Mouse (Mus musculus): ENCODE data around the gene Sprn. TPM values are rescaled to one million over a fixed set of nuclear protein-coding genes. Genes with fewer than 3 reads are reported as not detected.

The Sprn gene
- polyA plus RNA-seq (2015; fragmentation: Nextera tagmentation; extraction: Ambion mirVana): 26.7 and 29.2 TPM in 2 replicates

DNA sequence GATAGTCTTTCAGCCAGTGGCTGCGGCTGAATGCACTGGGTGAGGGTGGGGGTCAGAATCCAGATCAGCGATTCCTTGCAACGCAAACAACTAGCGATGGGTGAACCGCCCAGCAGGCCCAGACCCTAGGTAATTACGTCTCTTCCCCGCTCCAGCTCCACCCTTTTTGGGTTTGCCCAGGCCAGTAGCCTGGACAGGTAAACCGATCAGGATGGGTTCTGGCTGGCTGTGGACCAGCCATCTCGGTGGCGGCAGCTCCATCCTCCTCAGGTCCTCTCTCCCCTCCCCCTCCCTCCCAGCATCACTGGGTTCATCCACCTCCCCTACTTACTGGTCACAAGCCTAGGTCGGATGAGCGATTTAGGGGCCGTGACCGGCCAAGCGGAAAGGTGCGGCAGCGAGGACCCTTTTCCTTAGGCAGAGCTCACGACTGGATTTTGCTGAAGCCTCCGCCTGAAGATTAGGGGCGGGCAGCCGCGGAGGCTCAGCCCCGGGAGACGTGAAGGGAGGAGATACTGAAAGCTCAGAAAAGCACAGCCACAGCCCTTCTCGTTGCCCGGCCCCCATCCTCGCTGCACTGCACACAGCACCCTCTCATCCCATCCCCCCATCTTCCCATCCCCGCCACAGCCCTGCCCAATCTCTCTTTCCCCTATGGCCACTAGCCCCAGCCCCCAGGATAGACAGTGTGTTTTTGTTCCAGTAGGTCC lies at the start of gene Sprn:
Sprn (minus strand) TSS at position 660 of the 710 bp plus-strand sequence.
- Histone ChIP-seq H3K4me2 (ENCODE audit: low read length) (peak within 1 kb of the TSS; percentile 95), H3K4me3 (ENCODE audit: low read depth, low read length) (peak within 1 kb of the TSS; percentile 51), H3K4me1 (ENCODE audit: control insufficient read depth, insufficient read depth, low read length) (peaks cover 20% of the 10 kb centered on the region), H3K27ac (ENCODE audit: low read length) (peak within 1 kb of the TSS; percentile 87), H3K9me3 (replicated peaks; ENCODE audit: control insufficient read depth, low read length, poor library complexity, severe bottlenecking) (no peaks in the 10 kb centered on the region), H3K36me3 (ENCODE audit: control insufficient read depth, insufficient read depth, low read length) (no peaks in the 10 kb centered on the region; the same call in 1 of the 2 replicates), H3K9ac (ENCODE audit: low read depth, low read length) (peak within 1 kb of the TSS; percentile 78), H3K27me3 (ENCODE audit: control insufficient read depth, insufficient read depth, low read depth, low read length) (no peaks in the 10 kb centered on the region)
- WGBS: 1% methylated on average over 27 of the region's 28 CpGs
- peak; percentile 90 for ATAC-seq

DNA sequence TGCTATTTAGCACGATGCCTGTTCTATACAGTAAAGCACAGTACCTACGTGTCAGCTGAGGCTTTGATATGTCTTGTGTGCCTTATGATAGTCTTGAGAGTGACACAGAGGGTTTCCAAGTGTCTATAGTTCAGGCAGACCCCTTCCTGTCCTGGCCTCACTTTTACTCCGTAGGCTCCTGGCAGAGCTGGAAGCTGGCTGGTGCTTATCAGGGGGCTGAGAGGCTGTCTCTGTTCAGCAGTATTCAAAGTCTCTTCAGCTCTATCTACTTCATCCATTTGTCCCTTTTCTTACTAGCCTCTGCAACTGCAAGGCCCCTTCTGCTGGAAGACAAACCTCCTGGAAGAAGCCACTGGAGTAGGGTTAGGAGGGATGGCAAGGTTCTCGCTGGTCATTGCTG lies 46.4 kb upstream of the Sprn start:
- no peaks in the 10 kb centered on the region for H3K27me3 ChIP-seq (ENCODE audit: control insufficient read depth, insufficient read depth, low read depth, low read length)
- H3K9ac ChIP-seq (ENCODE audit: low read depth, low read length): no peak overlapping the region
- ATAC-seq: no peak
- WGBS: 90% methylated on average over 4 of the region's 4 CpGs
- H3K4me3 ChIP-seq (ENCODE audit: low read depth, low read length): no peak overlapping the region
- H3K27ac ChIP-seq (ENCODE audit: low read length): no peak overlapping the region
- no peaks in the 10 kb centered on the region for H3K4me1 ChIP-seq (ENCODE audit: control insufficient read depth, insufficient read depth, low read length)
- H3K4me2 ChIP-seq (ENCODE audit: low read length): no peak overlapping the region
- H3K9me3 ChIP-seq (replicated peaks; ENCODE audit: control insufficient read depth, low read length, poor library complexity, severe bottlenecking): no peaks in the 10 kb centered on the region
- no peaks in the 10 kb centered on the region for H3K36me3 ChIP-seq (ENCODE audit: control insufficient read depth, insufficient read depth, low read length)

DNA sequence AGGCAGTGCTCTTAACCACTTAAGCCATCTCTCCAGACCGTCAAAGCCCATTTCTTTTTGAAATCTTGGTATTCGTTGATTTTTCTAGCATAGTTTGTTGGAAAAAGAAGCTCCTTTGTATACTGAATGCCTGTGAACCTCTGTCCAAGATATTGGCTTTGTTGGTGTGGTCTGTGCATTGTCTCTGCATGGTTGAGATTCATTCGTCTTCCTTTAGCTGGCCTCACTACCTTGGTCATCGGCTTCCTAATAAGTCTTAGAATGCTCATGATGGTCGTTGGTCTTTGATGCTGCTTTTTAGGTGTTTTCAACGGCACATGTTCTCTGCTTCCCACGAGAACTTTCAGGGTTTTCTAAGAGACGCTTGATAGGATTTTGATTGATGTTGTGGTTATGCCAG lies 41.3 kb upstream of the Sprn start:
- H3K9ac ChIP-seq (ENCODE audit: low read depth, low read length): no peak overlapping the region
- no peaks in the 10 kb centered on the region for H3K27me3 ChIP-seq (ENCODE audit: control insufficient read depth, insufficient read depth, low read depth, low read length)
- H3K9me3 ChIP-seq (replicated peaks; ENCODE audit: control insufficient read depth, low read length, poor library complexity, severe bottlenecking): no peaks in the 10 kb centered on the region
- H3K27ac ChIP-seq (ENCODE audit: low read length): no peak overlapping the region
- no peaks in the 10 kb centered on the region for H3K36me3 ChIP-seq (ENCODE audit: control insufficient read depth, insufficient read depth, low read length)
- H3K4me3 ChIP-seq (ENCODE audit: low read depth, low read length): no peak overlapping the region
- H3K4me1 ChIP-seq (ENCODE audit: control insufficient read depth, insufficient read depth, low read length): no peaks in the 10 kb centered on the region
- no peak for ATAC-seq
- no peak overlapping the region for H3K4me2 ChIP-seq (ENCODE audit: low read length)
- WGBS: 83% methylated on average over 8 of the region's 8 CpGs

DNA sequence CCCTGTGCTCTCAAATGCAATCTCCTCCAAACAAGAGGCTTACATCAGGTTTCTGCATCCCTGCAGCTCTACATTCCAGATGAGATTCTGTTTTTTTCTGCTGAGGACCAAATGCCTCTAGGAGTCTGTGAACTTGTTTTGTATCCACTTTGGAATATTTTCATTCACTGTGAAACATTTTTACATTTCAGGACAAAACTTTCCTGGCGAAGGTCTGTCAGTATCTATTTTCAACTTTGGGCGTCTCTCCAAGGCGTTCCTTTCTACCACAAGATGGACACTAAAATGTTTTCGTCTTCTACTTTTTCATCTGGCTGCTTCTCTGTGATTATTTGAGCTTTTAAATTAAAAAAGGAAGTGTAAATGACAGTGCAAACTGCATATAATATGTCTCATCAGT lies 39.4 kb upstream of the Sprn start:
- Histone ChIP-seq H3K9ac (ENCODE audit: low read depth, low read length) (no peak overlapping the region), H3K27ac (ENCODE audit: low read length) (no peak overlapping the region), H3K4me1 (ENCODE audit: control insufficient read depth, insufficient read depth, low read length) (no peaks in the 10 kb centered on the region), H3K9me3 (replicated peaks; ENCODE audit: control insufficient read depth, low read length, poor library complexity, severe bottlenecking) (no peaks in the 10 kb centered on the region), H3K4me3 (ENCODE audit: low read depth, low read length) (no peak overlapping the region), H3K27me3 (ENCODE audit: control insufficient read depth, insufficient read depth, low read depth, low read length) (no peaks in the 10 kb centered on the region), H3K4me2 (ENCODE audit: low read length) (no peak overlapping the region), H3K36me3 (ENCODE audit: control insufficient read depth, insufficient read depth, low read length) (no peaks in the 10 kb centered on the region)
- 89% methylated on average over 4 of the region's 4 CpGs for WGBS
- ATAC-seq: no peak

DNA sequence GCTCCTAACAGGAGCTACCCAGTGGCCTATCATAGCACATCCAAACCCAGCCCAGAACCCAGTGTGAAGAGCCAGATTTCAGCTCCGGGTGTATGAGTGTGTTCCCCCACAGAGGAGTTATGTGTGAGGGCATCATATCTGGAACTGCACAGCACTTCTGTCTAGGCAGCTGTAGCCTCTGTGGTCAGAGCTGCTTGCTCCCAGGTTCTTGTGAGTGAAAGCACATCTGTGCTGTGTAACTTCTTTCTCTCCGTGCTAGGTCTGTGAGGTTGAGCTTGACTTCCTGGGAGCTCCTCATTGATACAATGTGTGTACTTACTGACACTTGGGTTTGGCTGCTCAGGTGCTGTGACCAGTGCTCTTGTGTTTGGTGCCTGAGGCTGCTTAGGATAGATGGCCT lies 38.2 kb upstream of the Sprn start:
- no peaks in the 10 kb centered on the region for H3K36me3 ChIP-seq (ENCODE audit: control insufficient read depth, insufficient read depth, low read length)
- H3K4me2 ChIP-seq (ENCODE audit: low read length): no peak overlapping the region
- H3K9me3 ChIP-seq (replicated peaks; ENCODE audit: control insufficient read depth, low read length, poor library complexity, severe bottlenecking): no peaks in the 10 kb centered on the region
- no peaks in the 10 kb centered on the region for H3K4me1 ChIP-seq (ENCODE audit: control insufficient read depth, insufficient read depth, low read length)
- ATAC-seq: no peak
- 80% methylated on average over 2 of the region's 2 CpGs for WGBS
- H3K27me3 ChIP-seq (ENCODE audit: control insufficient read depth, insufficient read depth, low read depth, low read length): no peaks in the 10 kb centered on the region
- H3K27ac ChIP-seq (ENCODE audit: low read length): no peak overlapping the region
- H3K4me3 ChIP-seq (ENCODE audit: low read depth, low read length): no peak overlapping the region
- H3K9ac ChIP-seq (ENCODE audit: low read depth, low read length): no peak overlapping the region

DNA sequence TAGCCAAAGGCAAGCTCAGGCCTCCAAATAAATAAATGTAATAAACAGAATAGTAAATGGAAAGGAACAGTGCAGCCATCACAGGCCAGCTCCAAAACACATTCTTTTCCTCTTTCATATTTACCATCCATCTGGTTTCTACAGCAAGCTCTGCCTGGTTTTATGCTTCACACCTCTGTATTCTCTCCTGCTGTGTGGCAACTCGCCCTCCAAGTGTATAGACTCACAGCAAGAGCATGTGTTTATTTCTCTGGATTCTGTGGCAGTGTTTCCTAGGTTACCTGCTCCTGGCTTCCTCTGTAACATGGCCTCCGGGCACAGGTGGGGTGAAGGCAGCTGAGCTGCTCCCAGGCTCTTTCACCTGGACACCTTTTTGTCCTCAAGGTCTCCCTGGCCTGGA lies 37.8 kb upstream of the Sprn start:
- H3K27ac ChIP-seq (ENCODE audit: low read length): no peak overlapping the region
- no peaks in the 10 kb centered on the region for H3K9me3 ChIP-seq (replicated peaks; ENCODE audit: control insufficient read depth, low read length, poor library complexity, severe bottlenecking)
- WGBS: 57% methylated on average over 2 of the region's 2 CpGs
- H3K4me3 ChIP-seq (ENCODE audit: low read depth, low read length): no peak overlapping the region
- no peaks in the 10 kb centered on the region for H3K27me3 ChIP-seq (ENCODE audit: control insufficient read depth, insufficient read depth, low read depth, low read length)
- H3K9ac ChIP-seq (ENCODE audit: low read depth, low read length): no peak overlapping the region
- no peak for ATAC-seq
- no peaks in the 10 kb centered on the region for H3K4me1 ChIP-seq (ENCODE audit: control insufficient read depth, insufficient read depth, low read length)
- no peak overlapping the region for H3K4me2 ChIP-seq (ENCODE audit: low read length)
- H3K36me3 ChIP-seq (ENCODE audit: control insufficient read depth, insufficient read depth, low read length): no peaks in the 10 kb centered on the region

DNA sequence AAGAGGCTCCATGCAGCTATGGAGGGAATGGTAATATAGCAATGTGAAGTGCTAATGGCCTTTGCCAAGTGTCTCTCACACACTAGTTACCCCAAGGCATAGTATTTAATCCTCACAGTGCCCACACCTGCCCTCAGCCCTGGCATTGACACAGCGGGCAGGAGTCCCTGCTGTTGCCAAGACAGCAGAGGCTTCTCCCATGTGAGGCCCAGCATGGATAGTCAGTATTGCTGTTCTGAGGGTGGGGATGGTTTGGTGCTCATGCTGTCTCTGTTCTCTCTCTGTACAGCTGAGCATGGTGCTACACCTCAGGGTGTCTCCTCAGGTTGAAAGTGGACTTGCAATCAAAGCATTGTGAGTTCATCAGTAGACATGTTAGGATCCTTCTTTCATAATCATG lies 35.8 kb upstream of the Sprn start:
- Histone ChIP-seq H3K4me1 (ENCODE audit: control insufficient read depth, insufficient read depth, low read length) (no peaks in the 10 kb centered on the region), H3K27me3 (ENCODE audit: control insufficient read depth, insufficient read depth, low read depth, low read length) (no peaks in the 10 kb centered on the region), H3K27ac (ENCODE audit: low read length) (no peak overlapping the region), H3K9ac (ENCODE audit: low read depth, low read length) (no peak overlapping the region), H3K36me3 (ENCODE audit: control insufficient read depth, insufficient read depth, low read length) (no peaks in the 10 kb centered on the region), H3K9me3 (replicated peaks; ENCODE audit: control insufficient read depth, low read length, poor library complexity, severe bottlenecking) (no peaks in the 10 kb centered on the region), H3K4me2 (ENCODE audit: low read length) (no peak overlapping the region), H3K4me3 (ENCODE audit: low read depth, low read length) (no peak overlapping the region)
- 100% methylated on average over 1 of the region's 1 CpGs for WGBS
- no peak for ATAC-seq

DNA sequence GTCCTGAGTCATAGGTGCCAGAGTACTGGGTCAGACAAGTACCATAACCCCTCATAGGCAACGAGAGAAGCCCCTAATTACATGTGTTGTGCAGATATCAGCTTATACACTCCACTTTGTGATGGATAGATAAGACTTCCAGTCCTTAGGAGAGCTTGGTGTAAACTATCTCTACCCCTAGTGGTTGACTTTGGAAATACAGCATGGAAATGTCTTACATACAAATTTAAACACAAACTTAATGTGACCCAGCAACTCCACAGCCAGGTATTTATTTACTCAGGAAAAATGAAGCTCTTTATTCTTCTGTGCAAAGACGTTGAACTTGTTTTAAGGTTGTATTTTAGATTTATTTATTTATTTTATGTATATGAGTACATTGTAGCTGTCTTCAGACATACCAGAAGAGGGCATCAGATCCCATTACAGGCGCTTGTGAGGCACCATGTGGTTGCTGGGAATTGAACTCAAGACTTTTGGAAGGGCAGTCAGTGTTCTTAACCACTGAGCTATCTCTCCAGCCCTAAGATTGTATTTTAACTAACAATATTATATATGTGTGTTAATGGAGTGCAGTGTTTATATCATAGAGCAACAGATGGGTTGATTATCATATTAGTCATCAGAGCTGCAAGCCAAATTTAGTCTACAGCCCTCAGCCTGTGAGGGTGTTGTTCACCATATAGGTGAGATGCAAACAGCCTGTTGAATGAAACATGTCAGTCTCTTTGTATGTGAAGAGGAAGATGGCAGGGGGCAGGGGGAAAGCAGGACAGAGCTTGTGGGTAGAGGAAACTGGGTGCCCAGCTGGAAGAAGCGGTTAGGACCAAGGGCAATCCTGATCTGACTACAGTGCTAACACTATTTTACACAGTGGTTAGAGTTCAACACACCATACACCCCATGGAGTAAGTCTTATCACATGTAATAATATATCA lies 34.0 kb upstream of the Sprn start:
- Histone ChIP-seq H3K36me3 (ENCODE audit: control insufficient read depth, insufficient read depth, low read length) (no peaks in the 10 kb centered on the region), H3K4me1 (ENCODE audit: control insufficient read depth, insufficient read depth, low read length) (no peaks in the 10 kb centered on the region), H3K4me2 (ENCODE audit: low read length) (no peak overlapping the region), H3K27me3 (ENCODE audit: control insufficient read depth, insufficient read depth, low read depth, low read length) (no peaks in the 10 kb centered on the region), H3K9ac (ENCODE audit: low read depth, low read length) (no peak overlapping the region), H3K4me3 (ENCODE audit: low read depth, low read length) (no peak overlapping the region), H3K27ac (ENCODE audit: low read length) (no peak overlapping the region), H3K9me3 (replicated peaks; ENCODE audit: control insufficient read depth, low read length, poor library complexity, severe bottlenecking) (no peaks in the 10 kb centered on the region)
- 61% methylated on average over 4 of the region's 4 CpGs for WGBS
- ATAC-seq: no peak

Data from midbrain, embryonic 16.5 days (tissue).